Comparison of ENCODE assay signal across 11 mouse cellular contexts in genomic region chr5:74388849-74389248, GRCm38 (mm10).
DNase-seq lines count a peak whose midpoint lies in the region; ATAC-seq lines count a peak whose summit lies in the region.
"Had no signal": no experiment of that assay in that cellular context is flagged by ENCODE, and none has a peak within 500 bp of the region (broad histone marks: within the 10 kb centered on the region; RNA-seq: fewer than 3 reads in every experiment).

No protein-coding gene starts in this region.

- peak; percentile 59 to 68 for DNase-seq in cerebellum, postnatal 14 days
- DNase-seq in cerebellum, adult 11 months, result no peak
- no peak for DNase-seq in limb, embryonic 10.5 days (ENCODE audit: low spot score)
- peak; percentile 42 for DNase-seq in adipocyte (ENCODE audit: low spot score)
- DNase-seq in frontal cortex, postnatal 14 days (ENCODE audit: low spot score in 2 of 2), result no peak
- no peak for DNase-seq in liver

- peak overlapping the region; percentile 85 for H3K27ac ChIP-seq in limb, embryonic 12.5 days
- no peak overlapping the region; the same call in 1 of the 2 replicates for H3K27ac ChIP-seq in limb, embryonic 10.5 days
- peak overlapping the region; percentile 64; the same call in 1 of the 2 replicates for H3K27ac ChIP-seq in heart, embryonic 16.5 days (ENCODE audit: low read length)
- H3K27ac ChIP-seq: liver, embryonic 14.5 days; neural tube, embryonic 13.5 days had no signal

- peaks cover 52% of the 10 kb centered on the region for H3K4me1 ChIP-seq in limb, embryonic 12.5 days (replicated peaks)
- peaks cover 40% of the 10 kb centered on the region for H3K4me1 ChIP-seq in limb, embryonic 10.5 days
- peaks cover 22% of the 10 kb centered on the region for H3K4me1 ChIP-seq in heart, embryonic 16.5 days (ENCODE audit: control insufficient read depth, insufficient read depth, low read length)

- H3K27me3 ChIP-seq in limb, embryonic 12.5 days, result no peaks in the 10 kb centered on the region
- H3K27me3 ChIP-seq in limb, embryonic 10.5 days (ENCODE audit: low read depth, poor library complexity, severe bottlenecking), result no peaks in the 10 kb centered on the region
- no peaks in the 10 kb centered on the region for H3K27me3 ChIP-seq in heart, embryonic 16.5 days (ENCODE audit: control insufficient read depth, insufficient read depth, low read length)
- H3K27me3 ChIP-seq: neural tube, embryonic 13.5 days had no signal

- no peak overlapping the region for H3K9ac ChIP-seq in limb, embryonic 12.5 days (replicated peaks)
- no peak overlapping the region for H3K9ac ChIP-seq in heart, embryonic 16.5 days (ENCODE audit: low read length)
- H3K9ac ChIP-seq: liver, embryonic 14.5 days; neural tube, embryonic 13.5 days had no signal

- 27% methylated on average over 2 of the region's 2 CpGs for WGBS in limb, embryonic 12.5 days
- WGBS in limb, embryonic 10.5 days, result 66% methylated on average over 2 of the region's 2 CpGs
- WGBS in heart, embryonic 16.5 days, result 53% methylated on average over 2 of the region's 2 CpGs

- H3K4me2 ChIP-seq in limb, embryonic 12.5 days, result peak overlapping the region; percentile 24; the same call in 1 of the 2 replicates
- no peak overlapping the region for H3K4me2 ChIP-seq in heart, embryonic 16.5 days (ENCODE audit: low read depth, low read length)
- H3K4me2 ChIP-seq: neural tube, embryonic 13.5 days had no signal

- H3K4me3 ChIP-seq in limb, embryonic 12.5 days (replicated peaks), result no peak overlapping the region
- H3K4me3 ChIP-seq in limb, embryonic 10.5 days, result no peak overlapping the region
- no peak overlapping the region for H3K4me3 ChIP-seq in heart, embryonic 16.5 days (ENCODE audit: low read length)
- H3K4me3 ChIP-seq: neural tube, embryonic 13.5 days had no signal

- H3K36me3 ChIP-seq in limb, embryonic 12.5 days, result no peaks in the 10 kb centered on the region
- no peaks in the 10 kb centered on the region for H3K36me3 ChIP-seq in limb, embryonic 10.5 days
- no peaks in the 10 kb centered on the region for H3K36me3 ChIP-seq in heart, embryonic 16.5 days (ENCODE audit: control insufficient read depth, insufficient read depth)
- H3K36me3 ChIP-seq: neural tube, embryonic 13.5 days had no signal

- ATAC-seq in limb, embryonic 12.5 days (ENCODE audit: insufficient number of reproducible peaks, insufficient read depth, low FRiP score, low TSS enrichment, low read depth), result no peak
- ATAC-seq in heart, embryonic 16.5 days (replicated peaks; ENCODE audit: extremely low read depth, insufficient read depth, low FRiP score), result no peak; the same call in 1 of the 2 replicates
- ATAC-seq: inflammation-experienced regulatory T-cells, adult 6 months had no signal

- no peaks in the 10 kb centered on the region for H3K9me3 ChIP-seq in limb, embryonic 12.5 days
- H3K9me3 ChIP-seq in limb, embryonic 10.5 days (replicated peaks), result no peaks in the 10 kb centered on the region
- H3K9me3 ChIP-seq in heart, embryonic 16.5 days (replicated peaks; ENCODE audit: control insufficient read depth, low read length), result no peaks in the 10 kb centered on the region
- H3K9me3 ChIP-seq: neural tube, embryonic 13.5 days had no signal

Comparison
In these comparisons a context has a peak if more than half of its experiments do, and no peak if none do; other contexts are left out.
1. DNase-seq: peak in cerebellum, postnatal 14 days (2 of 2) and adipocyte (single experiment); none in cerebellum, adult 11 months (single experiment), limb, embryonic 10.5 days (single experiment), frontal cortex, postnatal 14 days (0 of 2) and liver (single experiment).